Mouse (Mus musculus) forebrain, embryonic 11.5 days (tissue): Measurements from ENCODE around the gene Cfap100. TPM values are rescaled to one million over a fixed set of nuclear protein-coding genes. Genes with fewer than 3 reads are reported as not detected.
A peak's percentile ranks its signal among the peaks of the same experiment; 100 is the strongest.

ENCODE experiments used
- ATAC-seq: fragments of 200-750 bp; cut with Nextera tagmentation; replicated peaks from 2 replicates; pipeline ENCODE4 v1.8.0; 2017; ENCODE audit warnings: moderate TSS enrichment; ENCODE audit not compliant: low FRiP score
- DNase-seq: peaks from one replicate; pipeline ENCODE4 v3.0.0-alpha.2; 2017; ENCODE audit warnings: low spot score
- H3K27ac ChIP-seq: fragments of 300-500 bp; sonication (generic); 2 replicates; pipeline ENCODE4 v1.5.1; 2014; ENCODE audit warnings: low read depth, low read length
- H3K27me3 ChIP-seq: fragments of 300-500 bp; sonication (generic); 2 replicates; pipeline ENCODE4 v1.6.1; 2014; ENCODE audit warnings: mild to moderate bottlenecking, low read length, mixed read lengths; ENCODE audit not compliant: control insufficient read depth, insufficient read depth
- H3K36me3 ChIP-seq: fragments of 300-500 bp; sonication (generic); 2 replicates; pipeline ENCODE4 v1.6.1; 2014; ENCODE audit warnings: mild to moderate bottlenecking, low read length, moderate library complexity, mixed read lengths; ENCODE audit not compliant: control insufficient read depth, insufficient read depth
- H3K4me1 ChIP-seq: fragments of 300-500 bp; sonication (generic); replicated peaks from 2 replicates; pipeline ENCODE4 v1.6.1; 2014; ENCODE audit warnings: low read length, mixed read lengths; ENCODE audit not compliant: control insufficient read depth, insufficient read depth
- H3K4me2 ChIP-seq: fragments of 300-500 bp; sonication (generic); 2 replicates; pipeline ENCODE4 v1.6.1; 2014; ENCODE audit warnings: low read depth, mild to moderate bottlenecking, low read length, moderate library complexity, mixed read lengths; ENCODE audit not compliant: severe bottlenecking
- H3K4me3 ChIP-seq: fragments of 300-500 bp; sonication (generic); 2 replicates; pipeline ENCODE4 v1.5.1; 2014; ENCODE audit warnings: low read depth, low read length
- H3K9ac ChIP-seq: fragments of 300-500 bp; sonication (generic); 2 replicates; pipeline ENCODE4 v1.6.1; 2014; ENCODE audit warnings: low read length
- H3K9me3 ChIP-seq: fragments of 300-500 bp; sonication (generic); 2 replicates; pipeline ENCODE4 v1.6.1; 2016; ENCODE audit warnings: low read length, mixed read lengths; ENCODE audit not compliant: control insufficient read depth
- WGBS: fragments of 180-500 bp; shearing (Covaris S2); extraction: QIAGEN DNeasy Blood & Tissue Kit; methylation state at CpG from one replicate; pipeline ENCODE4 v1.1.7; 2014; 5-methylcytosine and 5-hydroxymethylcytosine counted together
- polyA plus RNA-seq: library from polyadenylated mRNA; unstranded; fragments of >200 nt; fragmentation: Nextera tagmentation; extraction: Ambion mirVana; gene quantifications from 2 replicates; pipeline ENCODE4 v1.2.1, GENCODE M21; 2014

Gene Cfap100
- 1.2 and 1.8 TPM in 2 replicates for polyA plus RNA-seq

DNA sequence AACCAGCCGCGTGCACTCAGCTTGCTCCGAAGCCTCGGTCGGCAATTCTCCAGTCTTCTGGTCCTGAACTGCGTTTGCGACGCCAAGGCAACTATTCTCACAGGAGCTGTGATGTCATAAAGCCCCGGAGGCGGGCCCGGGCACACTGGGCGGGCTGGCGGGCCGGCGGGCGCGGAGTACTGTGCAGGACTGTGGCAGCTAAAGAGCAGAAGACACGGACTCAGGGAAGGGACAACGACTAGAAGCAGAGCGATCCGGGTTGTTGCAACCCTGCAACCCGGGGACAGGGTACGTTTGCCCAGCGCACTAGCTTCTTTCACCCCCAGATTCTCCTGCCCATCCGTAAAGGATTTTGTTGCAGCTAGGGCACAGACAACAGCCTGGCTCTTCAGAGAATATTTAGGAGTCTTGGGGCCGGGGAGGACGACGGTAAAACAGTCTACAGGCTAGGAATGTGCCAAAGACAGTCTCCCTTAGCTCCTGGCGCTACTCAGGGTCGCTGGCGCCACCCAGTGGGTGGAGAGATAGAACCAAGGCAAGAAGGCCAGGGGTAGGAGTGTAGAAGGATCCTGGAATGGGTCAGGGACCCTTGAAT lies at the start of gene Cfap100:
TSS of gene Cfap100 (minus strand) at position 418 of the 595 bp plus-strand sequence.
- H3K27ac ChIP-seq, result no peak within 1 kb of the TSS
- peak; percentile 90 for DNase-seq
- H3K4me3 ChIP-seq, result peak within 1 kb of the TSS; percentile 33
- peak within 1 kb of the TSS; percentile 71 for H3K4me2 ChIP-seq
- H3K36me3 ChIP-seq, result no peaks in the 10 kb centered on the region
- WGBS, result 0% methylated on average over 31 of the region's 31 CpGs
- peak; percentile 91 for ATAC-seq
- peaks cover 3% of the 10 kb centered on the region; the same call in 1 of the 2 replicates for H3K4me1 ChIP-seq
- H3K9me3 ChIP-seq, result no peaks in the 10 kb centered on the region
- H3K9ac ChIP-seq, result peak within 1 kb of the TSS; percentile 59
- H3K27me3 ChIP-seq, result peaks cover 4% of the 10 kb centered on the region; the same call in 1 of the 2 replicates

DNA sequence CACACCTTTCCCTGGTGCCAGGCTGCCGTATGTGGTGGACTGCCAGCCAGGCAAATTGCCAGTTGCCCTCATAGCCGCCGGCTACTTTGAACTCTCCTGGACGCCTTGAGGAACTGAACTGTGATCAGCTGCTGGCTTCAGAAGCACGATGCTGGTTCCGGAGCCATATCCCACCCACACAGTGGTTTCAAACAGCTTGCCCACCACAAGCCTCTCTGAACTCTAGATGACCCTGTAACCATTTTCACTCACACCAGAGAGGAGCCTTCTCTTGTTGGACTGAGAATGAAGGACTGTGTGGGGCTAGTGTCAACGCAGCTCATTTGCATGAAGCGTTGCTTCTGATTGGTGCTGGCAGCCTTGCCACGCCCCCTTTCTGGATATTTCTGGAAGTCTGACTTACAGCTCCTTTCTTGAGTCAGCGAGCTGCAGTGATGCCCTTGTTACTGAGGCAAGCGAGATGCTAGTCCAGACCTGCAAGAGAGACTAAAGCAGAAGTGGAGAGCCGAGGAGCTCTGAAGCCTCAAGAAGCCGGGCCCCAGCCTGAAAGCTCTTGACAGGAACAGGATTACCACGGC lies 48.4 kb upstream of the Cfap100 start:
- peak; percentile 39 for DNase-seq
- no peaks in the 10 kb centered on the region for H3K9me3 ChIP-seq
- H3K27ac ChIP-seq, result no peak overlapping the region
- no peak for ATAC-seq
- 80% methylated on average over 14 of the region's 14 CpGs for WGBS
- H3K27me3 ChIP-seq, result no peaks in the 10 kb centered on the region
- no peak overlapping the region for H3K9ac ChIP-seq
- H3K4me2 ChIP-seq, result no peak overlapping the region
- H3K36me3 ChIP-seq, result no peaks in the 10 kb centered on the region
- no peaks in the 10 kb centered on the region for H3K4me1 ChIP-seq
- H3K4me3 ChIP-seq, result no peak overlapping the region

DNA sequence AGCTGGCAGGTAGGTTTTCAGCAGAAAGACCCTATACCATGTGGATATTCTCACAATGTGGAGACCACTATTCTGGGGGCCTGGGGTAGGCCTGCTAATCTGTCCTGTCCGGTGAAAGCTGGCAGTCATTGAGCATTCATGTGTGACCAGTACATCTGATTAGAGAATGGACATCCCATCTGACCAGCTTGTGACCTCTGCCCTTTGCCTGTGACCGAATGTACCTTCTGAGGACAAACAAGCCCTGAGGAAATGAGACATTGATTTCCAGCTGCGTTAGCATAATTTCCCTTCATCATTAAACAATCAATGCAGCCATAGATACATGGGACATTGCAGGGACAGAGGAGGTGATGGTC lies 47.2 kb upstream of the Cfap100 start:
- H3K27me3 ChIP-seq, result no peaks in the 10 kb centered on the region
- H3K9ac ChIP-seq, result no peak overlapping the region
- ATAC-seq, result no peak
- no peaks in the 10 kb centered on the region; the same call in 1 of the 2 replicates for H3K4me1 ChIP-seq
- WGBS, result 71% methylated on average over 3 of the region's 3 CpGs
- no peak overlapping the region for H3K4me2 ChIP-seq
- no peak overlapping the region for H3K27ac ChIP-seq
- DNase-seq, result peak; percentile 42
- H3K4me3 ChIP-seq, result no peak overlapping the region
- H3K36me3 ChIP-seq, result no peaks in the 10 kb centered on the region
- no peaks in the 10 kb centered on the region for H3K9me3 ChIP-seq

DNA sequence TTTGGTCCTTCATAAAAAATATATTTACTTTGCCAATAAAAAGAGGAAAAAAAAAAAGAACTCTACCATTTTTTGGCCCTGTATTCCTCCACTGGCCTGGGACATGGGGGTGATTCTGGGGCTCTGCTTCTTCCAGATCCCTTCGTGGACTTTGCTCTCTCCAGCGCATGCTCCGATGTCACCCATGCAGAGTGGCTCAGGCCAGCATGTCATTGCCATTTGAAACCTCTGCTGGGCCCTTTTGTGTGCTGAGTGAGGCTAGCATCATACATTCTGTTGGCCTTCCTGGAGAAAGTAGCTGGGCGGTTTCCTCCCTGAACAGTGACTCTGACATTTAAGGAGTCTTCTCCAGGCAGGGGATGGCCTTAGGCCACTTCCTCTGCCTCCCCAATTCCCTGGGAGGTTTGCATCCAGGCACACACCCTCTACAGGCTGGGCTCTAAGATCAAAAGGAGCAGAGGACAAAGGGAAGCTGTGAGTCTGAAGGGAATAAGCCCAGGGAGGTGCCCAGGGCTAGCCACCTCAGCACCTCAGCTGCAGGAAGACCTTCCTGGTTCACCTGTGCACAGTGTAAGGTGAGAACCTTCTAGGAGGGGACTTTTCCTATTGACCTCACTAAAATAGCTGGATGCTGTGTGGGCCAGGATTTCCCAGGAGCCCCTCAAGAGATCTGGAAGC lies 46.7 kb upstream of the Cfap100 start:
- Histone ChIP-seq H3K9me3 (no peaks in the 10 kb centered on the region), H3K9ac (no peak overlapping the region), H3K4me2 (no peak overlapping the region), H3K4me3 (no peak overlapping the region), H3K4me1 (no peaks in the 10 kb centered on the region; the same call in 1 of the 2 replicates), H3K36me3 (no peaks in the 10 kb centered on the region), H3K27ac (no peak overlapping the region), H3K27me3 (no peaks in the 10 kb centered on the region)
- ATAC-seq (no peak), DNase-seq (peak; percentile 40)
- 79% methylated on average over 4 of the region's 4 CpGs for WGBS

DNA sequence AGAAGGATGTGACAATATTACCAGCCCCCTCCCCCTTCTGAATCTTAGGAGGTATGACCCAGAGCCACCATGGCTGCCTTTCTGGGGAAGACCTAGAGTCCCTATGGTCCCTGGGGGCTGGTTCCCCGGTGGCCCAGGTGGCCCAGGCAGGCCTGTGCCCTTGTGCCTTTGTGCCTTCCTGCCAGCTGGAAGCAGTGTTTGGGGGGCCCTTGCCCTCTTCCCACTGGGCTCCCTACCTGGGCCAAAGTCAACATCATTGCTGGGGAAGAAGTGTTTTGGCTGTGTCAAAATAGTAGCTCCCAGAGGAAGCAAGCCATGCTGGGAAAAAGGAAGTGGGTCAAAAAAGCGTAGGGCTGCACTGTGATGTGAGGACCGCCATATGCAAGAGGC lies 45.8 kb upstream of the Cfap100 start:
- no peak overlapping the region for H3K4me3 ChIP-seq
- no peak overlapping the region for H3K9ac ChIP-seq
- H3K4me1 ChIP-seq, result no peaks in the 10 kb centered on the region; the same call in 1 of the 2 replicates
- H3K9me3 ChIP-seq, result no peaks in the 10 kb centered on the region
- H3K27ac ChIP-seq, result no peak overlapping the region
- DNase-seq (peak; percentile 41), ATAC-seq (no peak)
- no peaks in the 10 kb centered on the region for H3K27me3 ChIP-seq
- 89% methylated on average over 3 of the region's 3 CpGs for WGBS
- no peaks in the 10 kb centered on the region for H3K36me3 ChIP-seq
- H3K4me2 ChIP-seq, result no peak overlapping the region

DNA sequence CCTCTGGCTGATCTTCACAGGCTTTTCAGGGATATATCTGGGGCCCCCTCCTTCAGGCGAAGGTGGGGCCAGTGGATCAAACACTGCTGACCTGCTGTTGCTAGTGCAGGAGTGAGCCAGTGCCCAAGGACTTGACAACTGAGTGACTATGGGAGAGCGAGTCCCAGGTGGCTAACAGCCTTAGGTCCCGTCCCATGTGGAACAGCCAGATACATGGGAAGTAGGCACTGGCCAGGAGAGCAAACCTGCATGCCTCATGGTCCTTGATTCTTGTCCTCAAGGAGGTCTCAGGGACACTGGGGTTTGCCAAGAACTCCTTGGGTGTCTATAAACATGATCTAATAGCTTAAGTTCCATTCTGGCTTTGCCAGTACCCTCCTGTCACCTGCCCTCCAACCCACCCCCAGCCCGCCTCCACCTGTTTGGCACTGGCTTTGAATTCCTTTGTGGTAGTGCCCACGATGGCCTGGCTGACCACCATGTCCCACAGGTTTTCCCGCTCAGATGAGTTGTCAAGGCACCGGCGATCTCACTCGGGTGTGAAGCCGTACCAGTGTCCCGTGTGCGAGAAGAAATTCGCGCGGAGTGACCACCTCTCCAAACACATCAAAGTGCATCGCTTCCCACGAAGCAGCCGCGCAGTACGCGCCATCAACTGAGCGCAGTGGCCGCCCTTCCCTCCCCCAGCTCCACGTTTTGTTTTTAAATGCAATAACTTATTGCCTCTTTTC lies 45.2 kb upstream of the Cfap100 start:
- Histone ChIP-seq H3K9me3 (no peaks in the 10 kb centered on the region), H3K27me3 (no peaks in the 10 kb centered on the region), H3K27ac (no peak overlapping the region), H3K4me2 (no peak overlapping the region), H3K4me1 (no peaks in the 10 kb centered on the region; the same call in 1 of the 2 replicates), H3K36me3 (no peaks in the 10 kb centered on the region), H3K4me3 (no peak overlapping the region), H3K9ac (no peak overlapping the region)
- peak; percentile 29 for DNase-seq
- WGBS, result 95% methylated on average over 24 of the region's 24 CpGs
- no peak for ATAC-seq

DNA sequence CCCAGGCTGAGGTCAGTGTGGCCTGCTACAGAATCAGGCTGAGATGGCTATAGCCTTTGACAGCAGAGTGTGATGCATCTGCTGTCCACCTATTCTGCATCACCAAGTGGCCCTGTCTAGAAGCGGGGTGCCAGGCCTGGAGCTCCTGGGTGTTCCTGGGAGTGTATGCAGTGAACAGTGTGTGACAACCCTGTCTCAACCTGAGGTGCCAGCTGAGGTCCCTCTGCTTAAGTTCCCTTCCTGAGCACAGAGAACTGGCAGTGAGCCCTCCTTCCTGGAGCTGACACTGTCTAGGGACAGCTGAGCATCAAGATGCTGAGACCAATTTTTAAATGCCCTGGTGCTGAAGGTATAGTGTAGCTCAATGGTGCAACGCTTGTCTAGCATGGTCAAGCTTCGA lies 44.1 kb upstream of the Cfap100 start:
- DNase-seq (peak; percentile 47), ATAC-seq (no peak)
- Histone ChIP-seq H3K9ac (no peak overlapping the region), H3K4me3 (no peak overlapping the region), H3K4me2 (no peak overlapping the region), H3K27ac (no peak overlapping the region), H3K36me3 (no peaks in the 10 kb centered on the region), H3K27me3 (no peaks in the 10 kb centered on the region), H3K9me3 (no peaks in the 10 kb centered on the region), H3K4me1 (no peaks in the 10 kb centered on the region; the same call in 1 of the 2 replicates)
- WGBS, result 88% methylated on average over 3 of the region's 3 CpGs

DNA sequence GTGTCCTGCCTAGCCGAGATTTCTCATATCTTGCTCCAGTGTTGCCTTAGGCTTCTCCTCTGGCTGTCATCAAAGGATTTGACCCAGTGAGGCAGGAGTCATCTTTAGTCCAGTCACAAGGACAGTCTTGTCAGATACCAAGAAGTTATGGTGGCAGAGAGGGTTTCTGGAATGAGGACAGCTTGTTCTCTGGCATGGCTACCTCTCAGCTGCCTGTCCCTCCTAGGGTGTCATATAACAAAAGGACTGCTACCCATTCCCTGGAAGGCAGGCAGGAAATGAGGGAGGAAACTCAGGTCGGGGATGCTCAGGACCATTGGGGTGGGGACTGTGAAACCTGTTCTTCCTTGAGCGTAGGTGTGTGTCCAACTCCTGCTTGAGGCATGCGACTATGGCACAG lies 43.5 kb upstream of the Cfap100 start:
- DNase-seq, result no peak
- H3K36me3 ChIP-seq, result no peaks in the 10 kb centered on the region
- H3K4me2 ChIP-seq, result no peak overlapping the region
- no peak for ATAC-seq
- H3K9ac ChIP-seq, result no peak overlapping the region
- H3K27me3 ChIP-seq, result no peaks in the 10 kb centered on the region
- H3K27ac ChIP-seq, result no peak overlapping the region
- whole genome bisulfite sequencing, result 73% methylated on average over 4 of the region's 4 CpGs
- H3K9me3 ChIP-seq, result no peaks in the 10 kb centered on the region
- no peak overlapping the region for H3K4me3 ChIP-seq
- H3K4me1 ChIP-seq, result no peaks in the 10 kb centered on the region; the same call in 1 of the 2 replicates
